Mouse (Mus musculus): Measurements from ENCODE around the gene Olfr214. TPM values are rescaled to one million over a fixed set of nuclear protein-coding genes. Genes with fewer than 3 reads are reported as not detected.
"Not testable (repeated sequence)": the region's sequence is repeated elsewhere in the genome, so short reads cannot be mapped to it uniquely, and the experiment has no call there.

Gene Olfr214
- total and polyA plus RNA-seq, 2 experiments from 2014 or later = not detected

GRCm38 (mm10) chr6:116554952-116555351 lies 917 bp downstream of the Olfr214 start:
- Histone ChIP-seq H3K4me2 (ENCODE audit: low read depth, low read length) (no peak overlapping the region), H3K4me1 (ENCODE audit: control insufficient read depth, insufficient read depth) (no peaks in the 10 kb centered on the region), H3K9ac (replicated peaks; ENCODE audit: low read depth, low read length) (no peak overlapping the region), H3K27me3 (ENCODE audit: control insufficient read depth, insufficient read depth, low read length) (no peaks in the 10 kb centered on the region), H3K27ac (ENCODE audit: low read depth) (no peak overlapping the region), H3K9me3 (replicated peaks; ENCODE audit: control insufficient read depth, low read length) (no peaks in the 10 kb centered on the region), H3K36me3 (replicated peaks; ENCODE audit: control insufficient read depth, insufficient read depth, low read length) (no peaks in the 10 kb centered on the region), H3K4me3 (ENCODE audit: low read depth, low read length) (no peak overlapping the region)
- DNase-seq (ENCODE audit: low spot score) = no peak
- no peak for TF ChIP-seq CTCF (IDR thresholded peaks at IDR 0.05; ENCODE audit: low read depth)
- TF ChIP-seq EP300 (IDR thresholded peaks at IDR 0.05; ENCODE audit: low read depth) = no peak
- 64% methylated on average over 3 of the region's 3 CpGs for WGBS
- ATAC-seq (ENCODE audit: insufficient read depth, low read depth) = no peak

GRCm38 (mm10) chr6:116569834-116570233 lies 15.8 kb downstream of the Olfr214 start:
- no peaks in the 10 kb centered on the region for H3K4me1 ChIP-seq (ENCODE audit: control insufficient read depth, insufficient read depth)
- H3K4me3 ChIP-seq (ENCODE audit: low read depth, low read length) = no peak overlapping the region
- no peaks in the 10 kb centered on the region for H3K9me3 ChIP-seq (replicated peaks; ENCODE audit: control insufficient read depth, low read length)
- ATAC-seq (ENCODE audit: insufficient read depth, low read depth) (no peak), DNase-seq (ENCODE audit: low spot score) (peak; percentile 41)
- H3K36me3 ChIP-seq (replicated peaks; ENCODE audit: control insufficient read depth, insufficient read depth, low read length) = no peaks in the 10 kb centered on the region
- WGBS = 26% methylated on average over 3 of the region's 3 CpGs
- no peak for TF ChIP-seq EP300 (IDR thresholded peaks at IDR 0.05; ENCODE audit: low read depth)
- TF ChIP-seq CTCF (IDR thresholded peaks at IDR 0.05; ENCODE audit: low read depth) = peak; percentile 80
- H3K27ac ChIP-seq (ENCODE audit: low read depth) = no peak overlapping the region
- H3K9ac ChIP-seq (replicated peaks; ENCODE audit: low read depth, low read length) = no peak overlapping the region
- H3K27me3 ChIP-seq (ENCODE audit: control insufficient read depth, insufficient read depth, low read length) = no peaks in the 10 kb centered on the region
- no peak overlapping the region for H3K4me2 ChIP-seq (ENCODE audit: low read depth, low read length)

- no peaks in the 10 kb centered on the region for H3K36me3 ChIP-seq (replicated peaks; ENCODE audit: control insufficient read depth, insufficient read depth, low read length)
- H3K27ac ChIP-seq (ENCODE audit: low read depth) = no peak within 1 kb of the TSS
- WGBS = 70% methylated on average over 4 of the region's 4 CpGs
- H3K9ac ChIP-seq (replicated peaks; ENCODE audit: low read depth, low read length) = no peak within 1 kb of the TSS
- no peaks in the 10 kb centered on the region for H3K27me3 ChIP-seq (ENCODE audit: control insufficient read depth, insufficient read depth, low read length)
- no peaks in the 10 kb centered on the region for H3K4me1 ChIP-seq (ENCODE audit: control insufficient read depth, insufficient read depth)
- ATAC-seq (ENCODE audit: insufficient read depth, low read depth) = no peak
- DNase-seq (ENCODE audit: low spot score) = no peak
- H3K4me3 ChIP-seq (ENCODE audit: low read depth, low read length) = no peak within 1 kb of the TSS
- no peak within 1 kb of the TSS for H3K4me2 ChIP-seq (ENCODE audit: low read depth, low read length)
- H3K9me3 ChIP-seq (replicated peaks; ENCODE audit: control insufficient read depth, low read length) = no peaks in the 10 kb centered on the region
- TF ChIP-seq EP300 (IDR thresholded peaks at IDR 0.05; ENCODE audit: low read depth) (no peak), CTCF (IDR thresholded peaks at IDR 0.05; ENCODE audit: low read depth) (no peak)
These were observed 30.1 kb downstream of the Olfr214 start, which contains the start of gene Olfr215 for GRCm38 (mm10) chr6:116584095-116584494. Olfr215 (minus strand) TSS chr6:116584195.

- not testable (repeated sequence) for H3K27me3 ChIP-seq (ENCODE audit: control insufficient read depth, insufficient read depth, low read length); H3K4me3 ChIP-seq (ENCODE audit: low read depth, low read length); H3K36me3 ChIP-seq (replicated peaks; ENCODE audit: control insufficient read depth, insufficient read depth, low read length); DNase-seq (ENCODE audit: low spot score); H3K9ac ChIP-seq (replicated peaks; ENCODE audit: low read depth, low read length); ATAC-seq (ENCODE audit: insufficient read depth, low read depth); H3K4me1 ChIP-seq (ENCODE audit: control insufficient read depth, insufficient read depth); H3K9me3 ChIP-seq (replicated peaks; ENCODE audit: control insufficient read depth, low read length); H3K27ac ChIP-seq (ENCODE audit: low read depth); H3K4me2 ChIP-seq (ENCODE audit: low read depth, low read length)
These were observed 46.9 kb downstream of the Olfr214 start for GRCm38 (mm10) chr6:116600969-116601368.

- TF ChIP-seq CTCF (IDR thresholded peaks at IDR 0.05; ENCODE audit: low read depth) (peak; percentile 25; the same call in 1 of the 2 replicates), EP300 (IDR thresholded peaks at IDR 0.05; ENCODE audit: low read depth) (no peak)
- no peaks in the 10 kb centered on the region for H3K36me3 ChIP-seq (replicated peaks; ENCODE audit: control insufficient read depth, insufficient read depth, low read length)
- H3K27ac ChIP-seq (ENCODE audit: low read depth) = no peak overlapping the region
- no peaks in the 10 kb centered on the region for H3K9me3 ChIP-seq (replicated peaks; ENCODE audit: control insufficient read depth, low read length)
- H3K9ac ChIP-seq (replicated peaks; ENCODE audit: low read depth, low read length) = no peak overlapping the region
- no peak overlapping the region for H3K4me2 ChIP-seq (ENCODE audit: low read depth, low read length)
- no peaks in the 10 kb centered on the region for H3K27me3 ChIP-seq (ENCODE audit: control insufficient read depth, insufficient read depth, low read length)
- H3K4me3 ChIP-seq (ENCODE audit: low read depth, low read length) = no peak overlapping the region
- DNase-seq (ENCODE audit: low spot score) (no peak), ATAC-seq (ENCODE audit: insufficient read depth, low read depth) (no peak)
- no peaks in the 10 kb centered on the region for H3K4me1 ChIP-seq (ENCODE audit: control insufficient read depth, insufficient read depth)
- whole genome bisulfite sequencing = 21% methylated on average over 4 of the region's 4 CpGs
These were observed 53.2 kb downstream of the Olfr214 start for GRCm38 (mm10) chr6:116607230-116607629.

Other genes with a start within 250 kb of the Olfr214 start
- 47.7 and 73.6 TPM in 2 replicates for gene March8, start 216.2 kb upstream of the Olfr214 start, total RNA-seq (2014; rRNA removed; ENCODE audit: low replicate concordance)
- gene March8, start 216.2 kb upstream of the Olfr214 start, polyA plus RNA-seq (2015; fragmentation: Nextera tagmentation; extraction: Ambion mirVana) = 17.3 and 17.8 TPM in 2 replicates
- gene Alox5, start 93.1 kb upstream of the Olfr214 start, total RNA-seq (2014; rRNA removed; ENCODE audit: low replicate concordance) = 5.6 and 14.1 TPM in 2 replicates
- 3.9 and 4.5 TPM in 2 replicates for gene Alox5, start 93.1 kb upstream of the Olfr214 start, polyA plus RNA-seq (2015; fragmentation: Nextera tagmentation; extraction: Ambion mirVana)
- gene Olfr211, start 65.1 kb upstream of the Olfr214 start, total RNA-seq (2014; rRNA removed; ENCODE audit: low replicate concordance) = not detected in 2 replicates
- not detected in 2 replicates for gene Olfr211, start 65.1 kb upstream of the Olfr214 start, polyA plus RNA-seq (2015; fragmentation: Nextera tagmentation; extraction: Ambion mirVana)
- gene Olfr212, start 47.7 kb upstream of the Olfr214 start, total RNA-seq (2014; rRNA removed; ENCODE audit: low replicate concordance) = 0.19 TPM in 1 of 2 replicates, not detected in the other
- gene Olfr212, start 47.7 kb upstream of the Olfr214 start, polyA plus RNA-seq (2015; fragmentation: Nextera tagmentation; extraction: Ambion mirVana) = not detected in 2 replicates
- not detected in 2 replicates for gene Olfr213, start 15.8 kb upstream of the Olfr214 start, total RNA-seq (2014; rRNA removed; ENCODE audit: low replicate concordance)
- not detected in 2 replicates for gene Olfr213, start 15.8 kb upstream of the Olfr214 start, polyA plus RNA-seq (2015; fragmentation: Nextera tagmentation; extraction: Ambion mirVana)
- gene Gm5580, start 3.1 kb upstream of the Olfr214 start, total RNA-seq (2014; rRNA removed; ENCODE audit: low replicate concordance) = 0.11 and 0.12 TPM in 2 replicates
- 0.15 and 0.25 TPM in 2 replicates for gene Gm5580, start 3.1 kb upstream of the Olfr214 start, polyA plus RNA-seq (2015; fragmentation: Nextera tagmentation; extraction: Ambion mirVana)
- gene Olfr215, start 30.0 kb downstream of the Olfr214 start, total RNA-seq (2014; rRNA removed; ENCODE audit: low replicate concordance) = not detected in 2 replicates
- not detected in 2 replicates for gene Olfr215, start 30.0 kb downstream of the Olfr214 start, polyA plus RNA-seq (2015; fragmentation: Nextera tagmentation; extraction: Ambion mirVana)
- gene Zfp422, start 74.8 kb downstream of the Olfr214 start, total RNA-seq (2014; rRNA removed; ENCODE audit: low replicate concordance) = 29.1 and 33.0 TPM in 2 replicates
- 49.8 and 50.7 TPM in 2 replicates for gene Zfp422, start 74.8 kb downstream of the Olfr214 start, polyA plus RNA-seq (2015; fragmentation: Nextera tagmentation; extraction: Ambion mirVana)
- 169 and 347 TPM in 2 replicates for gene Depp1, start 96.4 kb downstream of the Olfr214 start, total RNA-seq (2014; rRNA removed; ENCODE audit: low replicate concordance)
- gene Depp1, start 96.4 kb downstream of the Olfr214 start, polyA plus RNA-seq (2015; fragmentation: Nextera tagmentation; extraction: Ambion mirVana) = 41.3 and 49.6 TPM in 2 replicates
- gene Rassf4, start 119.7 kb downstream of the Olfr214 start, total RNA-seq (2014; rRNA removed; ENCODE audit: low replicate concordance) = 1.6 and 2.6 TPM in 2 replicates
- 5.9 and 6.0 TPM in 2 replicates for gene Rassf4, start 119.7 kb downstream of the Olfr214 start, polyA plus RNA-seq (2015; fragmentation: Nextera tagmentation; extraction: Ambion mirVana)
- 0.15 TPM in 1 of 2 replicates, not detected in the other for gene Tmem72, start 162.7 kb downstream of the Olfr214 start, total RNA-seq (2014; rRNA removed; ENCODE audit: low replicate concordance)
- 0.01 and 0.05 TPM in 2 replicates for gene Tmem72, start 162.7 kb downstream of the Olfr214 start, polyA plus RNA-seq (2015; fragmentation: Nextera tagmentation; extraction: Ambion mirVana)

Data from heart, postnatal 0 days (tissue).